Mouse (Mus musculus): ENCODE measurements around the gene Ccsap.

DNA sequence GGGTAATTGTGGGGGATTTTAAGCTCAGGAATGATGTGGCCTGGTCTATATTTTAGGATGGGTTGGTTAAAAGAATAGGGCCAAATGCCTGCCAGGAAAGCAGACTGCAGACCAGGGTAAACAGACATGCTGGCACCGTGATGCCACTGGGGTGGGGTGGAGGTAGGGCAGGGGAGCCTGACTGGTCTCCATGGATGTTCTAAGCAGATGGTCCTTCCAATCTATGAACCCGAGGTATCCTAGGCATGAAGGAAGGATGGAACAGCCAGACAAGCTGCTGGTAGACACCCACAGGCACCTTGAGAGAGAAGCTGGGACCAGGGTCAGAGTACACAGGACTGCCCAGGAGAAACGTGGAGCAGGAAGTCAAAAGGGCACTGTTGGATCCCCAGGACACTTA, 12.5 kb downstream of the Ccsap start:
- no peak for TF ChIP-seq CTCF (IDR thresholded peaks at IDR 0.05; ENCODE audit: low read depth)
- TF ChIP-seq EP300 (IDR thresholded peaks at IDR 0.05; ENCODE audit: low read depth): no peak
